Mouse (Mus musculus): Measurements from ENCODE around the gene Nqo1. TPM values are rescaled to one million over a fixed set of nuclear protein-coding genes. Genes with fewer than 3 reads are reported as not detected.

Nqo1 gene
- polyA plus RNA-seq (2014; fragmentation: Nextera tagmentation; extraction: Ambion mirVana), result 8.5 and 9.4 TPM in 2 replicates

- WGBS, result 15% methylated on average over 22 of the region's 22 CpGs
- peak within 1 kb of the TSS; percentile 0; the same call in 1 of the 2 replicates for H3K9ac ChIP-seq
Observed at GRCm38 (mm10) chr8:107403038-107403781, at the start of gene Nqo1. Nqo1 (minus strand) TSS chr8:107403206.

GRCm38 (mm10) chr8:107451414-107452066, 48.5 kb upstream of the Nqo1 start:
- no peak overlapping the region for H3K27ac ChIP-seq
- no peak overlapping the region for H3K4me2 ChIP-seq (replicated peaks)
- no peaks in the 10 kb centered on the region for H3K4me1 ChIP-seq (replicated peaks; ENCODE audit: control insufficient read depth, insufficient read depth, low read length)
- no peak for ATAC-seq (ENCODE audit: low FRiP score)
- no peak for DNase-seq (ENCODE audit: low spot score)
- WGBS, result 88% methylated on average over 13 of the region's 13 CpGs
- H3K4me3 ChIP-seq (replicated peaks; ENCODE audit: low read length), result no peak overlapping the region
- H3K36me3 ChIP-seq (replicated peaks; ENCODE audit: control insufficient read depth, insufficient read depth), result peaks cover 24% of the 10 kb centered on the region
- H3K9me3 ChIP-seq (ENCODE audit: control insufficient read depth, low read length), result no peaks in the 10 kb centered on the region
- H3K9ac ChIP-seq, result no peak overlapping the region
- H3K27me3 ChIP-seq (ENCODE audit: control insufficient read depth, insufficient read depth, low read length), result no peaks in the 10 kb centered on the region

More at GRCm38 (mm10) chr8:107403038-107403781, at the start of gene Nqo1:
- peak within 1 kb of the TSS; percentile 50 for H3K4me2 ChIP-seq (replicated peaks)
- no peaks in the 10 kb centered on the region for H3K9me3 ChIP-seq (ENCODE audit: control insufficient read depth, low read length)
- peak; percentile 95 for ATAC-seq (ENCODE audit: low FRiP score)
- no peak within 1 kb of the TSS for H3K27ac ChIP-seq
- H3K4me3 ChIP-seq (replicated peaks; ENCODE audit: low read length), result peak within 1 kb of the TSS; percentile 20
- DNase-seq (ENCODE audit: low spot score), result peak; percentile 78
- H3K36me3 ChIP-seq (replicated peaks; ENCODE audit: control insufficient read depth, insufficient read depth), result no peaks in the 10 kb centered on the region; the same call in 1 of the 2 replicates
- 0 out of 2 replicates have a peak, but pooled peaks cover 5% of the 10 kb centered on the region for H3K4me1 ChIP-seq (replicated peaks; ENCODE audit: control insufficient read depth, insufficient read depth, low read length)
- no peaks in the 10 kb centered on the region for H3K27me3 ChIP-seq (ENCODE audit: control insufficient read depth, insufficient read depth, low read length)

DNA sequence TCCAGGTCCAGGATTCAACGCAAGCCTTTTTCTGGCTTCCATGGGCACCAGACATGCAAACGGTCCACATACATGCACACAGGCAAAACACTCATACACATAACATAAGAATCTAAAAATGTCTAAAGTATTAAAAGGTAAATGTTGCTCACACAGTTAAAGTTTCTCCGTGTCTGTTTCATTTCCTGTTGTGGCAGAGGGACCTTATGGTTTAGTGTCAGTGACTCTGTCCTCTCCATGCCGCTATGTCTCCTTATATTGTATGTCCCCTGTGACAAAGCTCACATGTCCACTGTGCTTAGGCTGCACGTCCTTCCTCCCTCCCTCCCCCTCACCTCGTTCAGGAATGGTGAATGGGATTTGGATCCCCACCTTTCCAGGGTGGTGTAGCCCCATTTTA, 46.6 kb upstream of the Nqo1 start:
- Histone ChIP-seq H3K4me1 (replicated peaks; ENCODE audit: control insufficient read depth, insufficient read depth, low read length) (no peaks in the 10 kb centered on the region), H3K4me2 (replicated peaks) (no peak overlapping the region), H3K27ac (no peak overlapping the region), H3K9ac (no peak overlapping the region), H3K9me3 (ENCODE audit: control insufficient read depth, low read length) (no peaks in the 10 kb centered on the region), H3K27me3 (ENCODE audit: control insufficient read depth, insufficient read depth, low read length) (no peaks in the 10 kb centered on the region), H3K36me3 (replicated peaks; ENCODE audit: control insufficient read depth, insufficient read depth) (peaks cover 14% of the 10 kb centered on the region), H3K4me3 (replicated peaks; ENCODE audit: low read length) (no peak overlapping the region)
- DNase-seq (ENCODE audit: low spot score), result no peak
- no peak for ATAC-seq (ENCODE audit: low FRiP score)
- WGBS, result 80% methylated on average over 6 of the region's 6 CpGs

DNA sequence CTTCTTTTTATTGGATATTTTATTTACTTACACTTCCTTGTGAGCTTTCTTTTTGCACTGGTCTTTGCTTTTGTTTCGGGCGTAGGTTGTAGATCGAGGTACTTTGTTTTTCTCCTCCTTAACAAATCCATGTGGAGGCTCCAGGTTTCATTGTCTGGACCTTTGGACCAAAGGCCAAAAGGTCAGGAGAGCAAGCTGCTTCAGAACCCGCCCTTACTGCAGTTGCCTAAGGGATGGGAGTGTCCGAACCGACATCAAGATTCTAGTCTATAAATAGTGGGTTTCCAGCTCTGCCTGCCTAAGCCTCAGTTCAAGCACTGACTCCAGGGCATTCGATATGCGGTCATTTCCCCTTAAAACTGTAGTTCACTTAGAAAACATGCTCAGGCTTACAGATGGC, 46.1 kb upstream of the Nqo1 start:
- H3K4me1 ChIP-seq (replicated peaks; ENCODE audit: control insufficient read depth, insufficient read depth, low read length), result no peaks in the 10 kb centered on the region

DNA sequence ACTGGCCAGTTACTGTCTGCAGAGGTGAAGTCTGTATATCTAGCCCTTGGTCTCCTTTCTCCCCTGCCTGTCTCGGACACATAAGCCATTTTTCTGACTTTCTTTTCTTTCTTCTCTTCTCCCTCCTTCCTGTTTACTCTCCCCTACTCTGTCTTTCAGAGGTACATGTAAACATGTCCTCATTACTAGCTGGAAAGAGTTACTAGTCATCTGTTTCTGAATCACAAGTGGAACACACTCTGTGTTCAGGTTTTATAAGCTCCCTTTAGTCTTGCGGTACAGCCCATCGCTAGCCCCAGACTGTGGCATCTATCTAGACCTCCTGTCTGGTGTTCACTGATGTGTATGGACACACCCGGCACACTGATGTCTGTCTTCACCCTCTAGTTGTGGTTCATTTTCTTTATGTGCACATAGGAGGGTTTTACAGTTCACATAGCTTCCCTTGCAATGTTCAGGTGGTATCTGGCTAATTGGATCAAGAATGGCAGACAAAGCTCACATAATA, 45.4 kb upstream of the Nqo1 start:
- WGBS, result 64% methylated on average over 4 of the region's 4 CpGs
- Histone ChIP-seq H3K27ac (no peak overlapping the region), H3K4me2 (replicated peaks) (no peak overlapping the region), H3K27me3 (ENCODE audit: control insufficient read depth, insufficient read depth, low read length) (no peaks in the 10 kb centered on the region), H3K4me1 (replicated peaks; ENCODE audit: control insufficient read depth, insufficient read depth, low read length) (no peaks in the 10 kb centered on the region), H3K36me3 (replicated peaks; ENCODE audit: control insufficient read depth, insufficient read depth) (peaks cover 9% of the 10 kb centered on the region), H3K4me3 (replicated peaks; ENCODE audit: low read length) (no peak overlapping the region), H3K9ac (no peak overlapping the region), H3K9me3 (ENCODE audit: control insufficient read depth, low read length) (no peaks in the 10 kb centered on the region)
- ATAC-seq (ENCODE audit: low FRiP score), result no peak
- DNase-seq (ENCODE audit: low spot score), result no peak

More for the DNA sequence above, 46.1 kb upstream of the Nqo1 start:
- no peaks in the 10 kb centered on the region for H3K27me3 ChIP-seq (ENCODE audit: control insufficient read depth, insufficient read depth, low read length)
- H3K9ac ChIP-seq, result no peak overlapping the region
- no peak overlapping the region for H3K4me3 ChIP-seq (replicated peaks; ENCODE audit: low read length)
- H3K27ac ChIP-seq, result no peak overlapping the region
- H3K36me3 ChIP-seq (replicated peaks; ENCODE audit: control insufficient read depth, insufficient read depth), result peaks cover 14% of the 10 kb centered on the region
- no peak for DNase-seq (ENCODE audit: low spot score)
- no peaks in the 10 kb centered on the region for H3K9me3 ChIP-seq (ENCODE audit: control insufficient read depth, low read length)
- 30% methylated on average over 8 of the region's 8 CpGs for WGBS
- no peak for ATAC-seq (ENCODE audit: low FRiP score)
- H3K4me2 ChIP-seq (replicated peaks), result no peak overlapping the region

- no peak overlapping the region for H3K9ac ChIP-seq
- H3K27me3 ChIP-seq (ENCODE audit: control insufficient read depth, insufficient read depth, low read length), result no peaks in the 10 kb centered on the region
- no peak overlapping the region for H3K27ac ChIP-seq
- no peaks in the 10 kb centered on the region for H3K9me3 ChIP-seq (ENCODE audit: control insufficient read depth, low read length)
- peaks cover 2% of the 10 kb centered on the region; the same call in 1 of the 2 replicates for H3K36me3 ChIP-seq (replicated peaks; ENCODE audit: control insufficient read depth, insufficient read depth)
- ATAC-seq (ENCODE audit: low FRiP score), result no peak
- H3K4me3 ChIP-seq (replicated peaks; ENCODE audit: low read length), result no peak overlapping the region
- no peaks in the 10 kb centered on the region for H3K4me1 ChIP-seq (replicated peaks; ENCODE audit: control insufficient read depth, insufficient read depth, low read length)
- no peak for DNase-seq (ENCODE audit: low spot score)
- H3K4me2 ChIP-seq (replicated peaks), result no peak overlapping the region
Observed at GRCm38 (mm10) chr8:107447713-107448112, 44.7 kb upstream of the Nqo1 start.

DNA sequence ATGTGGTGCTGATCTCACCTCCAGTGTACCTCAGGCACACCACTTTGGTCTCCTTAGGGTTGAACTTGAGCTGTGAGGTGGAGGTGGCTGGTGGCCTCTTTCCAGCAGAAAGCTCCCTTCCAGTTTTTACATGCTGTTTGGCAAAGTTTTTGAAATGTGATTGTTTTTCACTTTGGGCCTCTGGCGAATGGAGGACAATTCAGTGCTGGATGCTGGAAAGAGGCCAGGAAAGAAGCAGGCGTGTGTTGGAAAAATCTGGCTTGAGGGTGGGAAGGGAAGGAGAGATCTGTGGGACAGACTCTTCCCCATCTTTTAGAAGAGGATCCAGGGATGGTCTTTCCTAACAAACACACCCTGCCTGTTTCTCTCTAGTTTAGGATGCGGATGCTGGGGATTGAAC, 41.6 kb upstream of the Nqo1 start:
- no peaks in the 10 kb centered on the region for H3K36me3 ChIP-seq (replicated peaks; ENCODE audit: control insufficient read depth, insufficient read depth)
- H3K27ac ChIP-seq, result no peak overlapping the region
- H3K4me1 ChIP-seq (replicated peaks; ENCODE audit: control insufficient read depth, insufficient read depth, low read length), result no peaks in the 10 kb centered on the region
- 78% methylated on average over 3 of the region's 3 CpGs for WGBS
- no peaks in the 10 kb centered on the region for H3K27me3 ChIP-seq (ENCODE audit: control insufficient read depth, insufficient read depth, low read length)
- DNase-seq (ENCODE audit: low spot score), result no peak
- ATAC-seq (ENCODE audit: low FRiP score), result no peak
- H3K9me3 ChIP-seq (ENCODE audit: control insufficient read depth, low read length), result no peaks in the 10 kb centered on the region
- no peak overlapping the region for H3K4me2 ChIP-seq (replicated peaks)
- H3K4me3 ChIP-seq (replicated peaks; ENCODE audit: low read length), result no peak overlapping the region
- H3K9ac ChIP-seq, result no peak overlapping the region

GRCm38 (mm10) chr8:107439880-107440625, 37.0 kb upstream of the Nqo1 start:
- H3K36me3 ChIP-seq (replicated peaks; ENCODE audit: control insufficient read depth, insufficient read depth), result no peaks in the 10 kb centered on the region
- H3K27ac ChIP-seq, result no peak overlapping the region
- no peaks in the 10 kb centered on the region for H3K9me3 ChIP-seq (ENCODE audit: control insufficient read depth, low read length)
- H3K27me3 ChIP-seq (ENCODE audit: control insufficient read depth, insufficient read depth, low read length), result no peaks in the 10 kb centered on the region
- DNase-seq (ENCODE audit: low spot score) (no peak), ATAC-seq (ENCODE audit: low FRiP score) (no peak)
- no peak overlapping the region for H3K9ac ChIP-seq
- H3K4me3 ChIP-seq (replicated peaks; ENCODE audit: low read length), result no peak overlapping the region
- no peak overlapping the region for H3K4me2 ChIP-seq (replicated peaks)
- 88% methylated on average over 3 of the region's 3 CpGs for WGBS
- H3K4me1 ChIP-seq (replicated peaks; ENCODE audit: control insufficient read depth, insufficient read depth, low read length), result peaks cover 16% of the 10 kb centered on the region

DNA sequence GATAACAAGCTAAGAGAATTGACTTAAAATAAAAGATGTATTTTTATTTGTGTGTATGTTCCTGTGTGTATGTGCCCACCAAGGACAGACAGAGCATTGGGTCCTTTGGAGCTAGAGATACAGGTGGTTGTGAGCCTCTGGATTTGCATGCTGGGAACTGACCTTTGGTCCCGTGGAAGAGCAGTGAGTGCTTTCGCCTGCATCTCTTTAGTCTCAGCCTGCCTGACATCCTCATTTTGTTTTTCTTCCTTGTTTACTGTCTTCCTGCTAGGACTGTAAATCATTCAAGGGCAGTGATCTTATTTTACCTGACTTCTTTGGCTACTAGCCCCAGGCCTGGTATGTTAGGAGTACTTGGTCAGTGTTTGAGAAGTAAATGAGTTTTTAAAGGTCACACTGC, 34.7 kb upstream of the Nqo1 start:
- Histone ChIP-seq H3K4me2 (replicated peaks) (peak overlapping the region; percentile 74; the same call in 1 of the 2 replicates), H3K9me3 (ENCODE audit: control insufficient read depth, low read length) (no peaks in the 10 kb centered on the region), H3K27ac (no peak overlapping the region), H3K27me3 (ENCODE audit: control insufficient read depth, insufficient read depth, low read length) (no peaks in the 10 kb centered on the region), H3K4me3 (replicated peaks; ENCODE audit: low read length) (no peak overlapping the region), H3K4me1 (replicated peaks; ENCODE audit: control insufficient read depth, insufficient read depth, low read length) (peaks cover 16% of the 10 kb centered on the region), H3K9ac (no peak overlapping the region; the same call in 1 of the 2 replicates), H3K36me3 (replicated peaks; ENCODE audit: control insufficient read depth, insufficient read depth) (no peaks in the 10 kb centered on the region)
- ATAC-seq (ENCODE audit: low FRiP score) (no peak), DNase-seq (ENCODE audit: low spot score) (no peak)
- WGBS, result 66% methylated on average over 2 of the region's 2 CpGs

Measured in hindbrain, embryonic 14.5 days (tissue).